Mouse (Mus musculus): Measurements from ENCODE around the gene Abcf2.

DNA sequence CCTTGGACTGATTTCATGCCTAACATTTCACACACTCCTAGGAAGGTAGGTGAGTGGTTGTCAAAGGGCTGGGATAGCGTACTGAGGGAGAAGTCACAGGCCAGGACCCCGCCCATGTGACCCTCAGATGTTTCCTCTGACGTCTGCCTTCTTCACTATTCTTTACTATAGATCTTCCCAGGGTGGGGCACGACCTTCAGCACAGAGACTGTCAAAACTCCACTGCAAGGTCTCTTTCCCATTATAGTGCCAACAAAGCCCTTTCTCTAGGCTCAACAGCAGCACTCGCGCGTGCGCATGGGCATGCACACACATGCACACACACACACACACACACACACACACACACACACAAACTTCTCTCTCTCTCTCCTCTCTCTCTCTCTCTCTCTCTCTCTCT is 53.5 kb downstream of the Abcf2 start:
- no peak for TF ChIP-seq CTCF (conservative IDR thresholded peaks at IDR 0.05; ENCODE audit: insufficient read depth, insufficient read length, low read depth, low read length)
- TF ChIP-seq POLR2A (IDR thresholded peaks at IDR 0.05; ENCODE audit: low read depth, low read length) = no peak

Measured in kidney, adult 2 months (tissue).